Mouse (Mus musculus) thymus, adult 2 months (tissue): ENCODE measurements at regions not wholly inside any gene's neighbourhood (a gene's known extent, or its start where the extent isn't known, plus 50 kb on each side); places are given as distances from the start of the nearest gene placed in this dataset.
"Not testable (repeated sequence)": the region's sequence is repeated elsewhere in the genome, so short reads cannot be mapped to it uniquely, and the experiment has no call there.

Experiments used
- DNase-seq: peaks from one replicate; pipeline ENCODE4 v3.0.0; 2021
- H3K27ac ChIP-seq: fragments of 200-500 bp; 2 replicates; pipeline ENCODE4 v1.5.1; 2012; ENCODE audit warnings: low read length, control low read depth; ENCODE audit not compliant: control insufficient read depth, insufficient read depth
- H3K27me3 ChIP-seq: fragments of 200-500 bp; 2 replicates; pipeline ENCODE4 v1.6.1; 2012; ENCODE audit warnings: mild to moderate bottlenecking, low read length, moderate library complexity, mixed read lengths; ENCODE audit not compliant: control insufficient read depth, insufficient read depth
- H3K36me3 ChIP-seq: fragments of 200-500 bp; 2 replicates; pipeline ENCODE4 v1.6.1; 2012; ENCODE audit warnings: mild to moderate bottlenecking, low read length, moderate library complexity; ENCODE audit not compliant: control insufficient read depth, insufficient read depth
- H3K4me1 ChIP-seq: fragments of 200-500 bp; replicated peaks from 2 replicates; pipeline ENCODE4 v1.6.1; 2012; ENCODE audit warnings: low read length; ENCODE audit not compliant: control insufficient read depth, insufficient read depth
- H3K4me3 ChIP-seq: fragments of 200-500 bp; 2 replicates; pipeline ENCODE4 v1.5.1; 2012; ENCODE audit warnings: mild to moderate bottlenecking, low read length, control low read depth, moderate library complexity; ENCODE audit not compliant: control insufficient read depth, insufficient read depth
- CTCF ChIP-seq: fragments of 200-500 bp; IDR thresholded peaks from 2 replicates; pipeline ENCODE4 v1.5.1; 2012; ENCODE audit warnings: mild to moderate bottlenecking, control low read depth, low read length, moderate library complexity, borderline replicate concordance; ENCODE audit not compliant: control insufficient read depth, poor library complexity, insufficient read depth; ENCODE audit errors: extremely low read depth
- POLR2A ChIP-seq: fragments of 200-500 bp; IDR thresholded peaks from 2 replicates; pipeline ENCODE4 v1.6.1; 2012; ENCODE audit warnings: mild to moderate bottlenecking, low read length, control low read depth, moderate library complexity; ENCODE audit not compliant: control insufficient read depth, poor library complexity, insufficient read depth; ENCODE audit errors: extremely low read depth
- WGBS: fragments of 180-500 bp; shearing (Covaris S2); methylation state at CpG from one replicate; pipeline ENCODE4 v1.1.7; 2018; 5-methylcytosine and 5-hydroxymethylcytosine counted together

- H3K4me3 ChIP-seq = no peak overlapping the region
- no peak overlapping the region for H3K27ac ChIP-seq
- H3K4me1 ChIP-seq = no peaks in the 10 kb centered on the region
- no peaks in the 10 kb centered on the region for H3K36me3 ChIP-seq
- DNase-seq = no peak
- TF ChIP-seq CTCF = no peak
- TF ChIP-seq POLR2A = no peak
- H3K27me3 ChIP-seq = no peaks in the 10 kb centered on the region
- WGBS = 76% methylated on average over 4 of the region's 4 CpGs
Observed at GRCm38 (mm10) chr2:179148667-179149066, 293.6 kb upstream of the Cdh4 start.

GRCm38 (mm10) chr2:179158881-179159280 lies 283.4 kb upstream of the Cdh4 start:
- DNase-seq = no peak
- no peak for TF ChIP-seq POLR2A
- TF ChIP-seq CTCF = no peak
- 91% methylated on average over 9 of the region's 9 CpGs for WGBS

GRCm38 (mm10) chr2:179163116-179163515 lies 279.1 kb upstream of the Cdh4 start:
- WGBS = 82% methylated on average over 5 of the region's 5 CpGs
- H3K27ac ChIP-seq = no peak overlapping the region
- no peaks in the 10 kb centered on the region for H3K27me3 ChIP-seq
- no peak overlapping the region for H3K4me3 ChIP-seq
- TF ChIP-seq CTCF = no peak
- no peak for TF ChIP-seq POLR2A
- no peaks in the 10 kb centered on the region for H3K4me1 ChIP-seq
- no peak for DNase-seq
- no peaks in the 10 kb centered on the region for H3K36me3 ChIP-seq

More at GRCm38 (mm10) chr2:179158881-179159280, 283.4 kb upstream of the Cdh4 start:
- H3K4me1 ChIP-seq = no peaks in the 10 kb centered on the region
- H3K27me3 ChIP-seq = no peaks in the 10 kb centered on the region
- H3K27ac ChIP-seq = no peak overlapping the region
- no peak overlapping the region for H3K4me3 ChIP-seq
- no peaks in the 10 kb centered on the region for H3K36me3 ChIP-seq

- no peak for DNase-seq
- TF ChIP-seq POLR2A = no peak
- TF ChIP-seq CTCF = no peak
- no peak overlapping the region for H3K4me3 ChIP-seq
- WGBS = 69% methylated on average over 6 of the region's 6 CpGs
- no peak overlapping the region for H3K27ac ChIP-seq
- no peaks in the 10 kb centered on the region for H3K4me1 ChIP-seq
- no peaks in the 10 kb centered on the region for H3K27me3 ChIP-seq
- H3K36me3 ChIP-seq = no peaks in the 10 kb centered on the region
Observed at GRCm38 (mm10) chr2:179170157-179170556, 272.1 kb upstream of the Cdh4 start.

- WGBS = 48% methylated on average over 3 of the region's 3 CpGs
- Histone ChIP-seq H3K27ac (no peak overlapping the region), H3K4me3 (no peak overlapping the region), H3K27me3 (no peaks in the 10 kb centered on the region), H3K4me1 (no peaks in the 10 kb centered on the region), H3K36me3 (no peaks in the 10 kb centered on the region)
- no peak for TF ChIP-seq POLR2A
- TF ChIP-seq CTCF = no peak
- DNase-seq = no peak
Observed at GRCm38 (mm10) chr2:179170608-179171007, 271.6 kb upstream of the Cdh4 start.

- H3K36me3 ChIP-seq, H3K27ac ChIP-seq, H3K4me3 ChIP-seq, H3K4me1 ChIP-seq, DNase-seq, H3K27me3 ChIP-seq: not testable (repeated sequence)
- WGBS = 7% methylated on average over 35 of the region's 35 CpGs
Observed at GRCm38 (mm10) chr2:179176835-179177530, 265.2 kb upstream of the Cdh4 start.

GRCm38 (mm10) chr2:179181366-179181765 lies 260.9 kb upstream of the Cdh4 start:
- no peak for DNase-seq
- Histone ChIP-seq H3K36me3 (no peaks in the 10 kb centered on the region), H3K27ac (no peak overlapping the region), H3K27me3 (no peaks in the 10 kb centered on the region), H3K4me1 (no peaks in the 10 kb centered on the region), H3K4me3 (no peak overlapping the region)
- TF ChIP-seq CTCF (no peak), POLR2A (no peak)
- 88% methylated on average over 3 of the region's 3 CpGs for WGBS
